Mouse (Mus musculus) spleen, embryonic (tissue): ENCODE data around the gene 4930412O13Rik.

ENCODE experiments used
- CTCF ChIA-PET: fragments of 350-600 bp; sonication (Branson Sonifier 250); formaldehyde crosslinking; loops from one replicate; lab custom pipeline; 2022; lab: Charles Lee

Gene 4930412O13Rik

DNA sequence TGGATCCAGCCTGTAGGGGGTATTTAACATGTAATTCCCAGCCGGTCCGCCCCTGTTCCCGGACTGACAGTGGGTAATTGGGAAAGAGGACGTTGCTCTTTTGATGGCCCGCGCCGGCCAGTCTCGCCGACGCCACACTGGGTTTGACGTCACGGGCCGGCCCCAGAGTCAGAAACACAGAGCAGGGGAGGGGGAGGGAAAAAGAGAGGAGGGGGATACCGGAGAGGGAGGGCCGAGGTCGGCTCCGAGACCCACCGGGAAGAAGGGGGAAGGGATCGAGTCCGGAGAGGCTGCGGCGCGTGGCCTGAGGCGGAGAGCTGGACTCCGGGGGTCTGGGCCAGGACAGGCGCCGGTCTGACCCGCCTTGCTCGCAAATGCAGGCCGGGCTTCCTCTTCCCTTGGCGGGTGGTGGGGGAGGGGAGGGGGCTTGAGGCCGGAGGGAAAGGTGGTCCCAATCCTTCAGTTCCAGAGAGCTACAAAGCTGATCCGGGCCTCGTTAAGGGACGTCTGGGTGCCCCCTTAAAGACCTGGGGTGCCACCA is at the start of gene 4930412O13Rik:
4930412O13Rik (plus strand) TSS at position 202 of the 541 bp plus-strand sequence.
- CTCF ChIA-PET: no interaction called here

DNA sequence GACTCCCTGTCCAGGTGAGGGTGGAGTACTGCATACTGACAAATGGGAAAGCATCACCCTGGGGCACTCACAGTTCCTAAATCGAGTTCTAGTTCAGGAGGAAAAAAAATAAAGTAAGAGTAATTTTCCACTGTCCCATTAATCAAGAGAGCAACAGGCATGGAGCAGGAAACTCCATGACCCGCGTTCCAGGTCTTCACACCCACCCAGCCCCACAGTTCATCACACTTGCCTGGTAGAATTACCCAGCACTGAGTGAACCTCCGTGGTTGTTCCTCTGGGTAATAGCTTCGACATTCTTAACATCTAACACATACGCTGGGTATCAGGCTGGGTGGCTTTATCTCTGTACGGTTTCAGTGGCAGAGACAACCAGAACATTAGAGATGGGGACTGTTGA is 47.3 kb upstream of the 4930412O13Rik start:
- CTCF ChIA-PET: no interaction called here

DNA sequence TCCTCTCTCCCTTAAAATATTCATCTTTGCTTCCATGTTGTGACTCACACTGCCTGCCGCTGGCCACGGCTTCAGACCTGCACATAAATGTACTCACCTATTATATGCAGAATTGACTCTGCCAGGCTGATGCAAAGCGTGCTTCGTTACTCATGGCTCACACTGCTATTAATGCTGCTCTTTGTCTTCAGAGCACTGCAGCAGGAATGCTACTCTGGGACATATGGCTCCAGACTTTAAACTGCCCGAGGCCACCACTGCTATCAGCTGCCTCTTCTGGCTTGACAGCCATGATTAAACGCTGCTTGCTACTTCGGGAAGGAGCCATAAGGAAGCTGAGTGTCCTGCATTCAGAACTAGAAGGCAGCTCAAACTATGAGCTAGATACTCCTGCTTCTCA is 45.9 kb upstream of the 4930412O13Rik start:
- CTCF ChIA-PET: no interaction called here

DNA sequence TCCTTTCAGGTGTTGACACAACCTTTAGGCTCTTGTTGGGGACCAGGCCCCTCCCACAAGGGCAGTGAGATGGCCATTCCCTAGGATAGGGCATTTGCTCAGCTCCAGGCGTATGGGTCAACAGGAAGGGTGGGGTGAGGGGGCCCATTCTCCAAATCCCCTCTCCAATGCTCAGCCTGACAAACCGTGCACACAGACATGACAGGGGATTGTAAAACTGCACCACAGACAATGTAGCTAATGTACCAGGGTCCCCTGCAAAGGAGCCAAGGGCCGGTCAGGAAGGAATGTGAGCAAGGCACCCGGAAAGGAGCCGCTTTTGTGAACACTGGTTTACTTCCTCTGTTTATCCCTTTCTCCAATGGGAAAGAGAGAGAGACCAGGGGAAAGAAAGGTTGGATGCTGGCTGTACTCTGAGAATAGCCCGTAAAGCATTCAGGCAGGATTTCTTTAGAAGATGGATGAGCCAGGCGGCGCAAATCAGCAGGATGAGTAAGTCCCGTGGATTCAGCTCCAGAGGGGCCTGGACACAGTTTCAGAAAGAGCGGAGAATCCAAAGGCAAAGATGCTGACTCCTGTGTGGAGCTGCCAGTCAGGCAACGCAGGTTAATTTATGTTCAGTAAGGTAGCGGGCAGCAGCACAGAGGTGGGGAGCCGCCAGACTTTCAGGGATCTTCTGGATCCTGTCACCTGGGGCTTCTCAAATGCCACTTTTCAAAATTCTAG is 28.0 kb upstream of the 4930412O13Rik start:
- CTCF ChIA-PET: no interaction called here

DNA sequence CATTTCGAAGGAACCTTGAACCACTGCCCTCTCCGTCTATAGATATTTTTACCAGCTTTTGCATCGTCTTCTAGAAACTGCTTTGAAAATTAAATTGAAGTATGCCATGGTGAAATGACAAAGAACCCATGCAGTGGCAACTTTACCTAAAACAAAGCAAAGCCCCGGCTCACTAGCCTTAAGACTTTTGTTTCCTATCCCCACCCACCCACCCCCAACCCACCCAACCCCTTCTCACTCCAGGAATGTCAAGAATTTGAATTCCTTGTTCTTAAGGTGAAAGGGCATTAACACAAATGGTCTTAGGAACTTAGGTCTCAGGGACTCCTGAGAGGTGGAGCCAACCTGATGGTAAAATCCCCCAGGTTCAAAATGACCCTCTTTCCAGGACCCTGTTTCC is 25.2 kb upstream of the 4930412O13Rik start:
- CTCF ChIA-PET: no interaction called here

DNA sequence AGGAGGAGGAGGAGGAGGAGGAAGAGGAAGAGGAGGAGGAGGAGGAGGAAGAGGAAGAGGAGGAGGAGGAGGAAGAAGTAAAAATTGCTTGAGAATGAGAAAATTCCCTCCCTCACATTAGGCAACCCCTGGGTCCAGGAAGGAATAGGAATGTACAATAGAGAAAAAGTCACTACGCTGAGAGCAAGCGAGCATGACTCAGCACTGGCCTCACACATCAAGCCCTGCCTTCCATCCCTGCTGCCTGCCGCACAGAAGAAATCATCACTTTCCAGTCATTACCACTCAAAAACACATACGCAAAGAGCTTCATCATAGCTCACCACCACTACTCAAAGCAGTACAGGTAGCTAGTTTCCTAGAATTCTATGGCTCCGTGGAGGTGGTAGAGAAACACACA is 20.4 kb upstream of the 4930412O13Rik start:
- CTCF ChIA-PET: no interaction called here

DNA sequence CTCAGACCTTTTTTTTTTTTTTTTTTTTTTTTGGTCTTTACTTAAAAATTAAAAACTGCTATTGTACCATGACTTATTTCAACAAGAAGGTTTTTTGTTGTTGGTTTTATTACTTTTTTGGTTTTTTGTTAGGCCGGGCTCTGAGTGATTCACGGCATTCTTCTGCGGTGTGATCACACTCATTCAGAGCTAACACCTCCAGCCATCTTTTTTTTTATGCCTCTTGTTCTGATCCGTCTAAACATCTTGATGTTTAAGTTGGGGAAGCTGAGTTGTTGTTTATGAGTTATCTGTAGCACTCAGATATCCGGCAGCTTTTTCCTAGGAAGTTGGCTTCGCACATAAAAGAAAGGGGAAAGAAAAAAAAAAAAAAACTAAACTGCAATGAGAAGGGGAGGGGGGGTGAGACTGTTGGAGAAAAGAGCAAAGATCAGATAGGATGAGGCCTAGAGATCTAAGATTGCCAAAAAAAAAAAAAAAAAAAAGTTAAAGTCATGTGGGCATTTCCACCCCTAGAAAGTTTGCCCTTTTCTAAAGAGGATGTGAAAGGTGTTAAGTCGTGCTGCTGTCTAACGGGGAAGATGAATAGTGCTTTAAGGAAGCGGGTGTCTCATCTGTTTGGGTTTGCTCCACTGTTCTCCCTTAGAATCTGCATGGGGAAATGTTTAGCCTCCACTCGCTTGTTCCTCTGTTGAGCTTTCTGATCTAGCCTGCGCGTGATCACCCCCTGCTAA is 13.8 kb upstream of the 4930412O13Rik start:
- CTCF ChIA-PET: interaction anchor here (0.7 kb wide), 1 partner anchor 12 kb away, joined by 5 read pairs; no protein-coding TSS in a partner anchor

DNA sequence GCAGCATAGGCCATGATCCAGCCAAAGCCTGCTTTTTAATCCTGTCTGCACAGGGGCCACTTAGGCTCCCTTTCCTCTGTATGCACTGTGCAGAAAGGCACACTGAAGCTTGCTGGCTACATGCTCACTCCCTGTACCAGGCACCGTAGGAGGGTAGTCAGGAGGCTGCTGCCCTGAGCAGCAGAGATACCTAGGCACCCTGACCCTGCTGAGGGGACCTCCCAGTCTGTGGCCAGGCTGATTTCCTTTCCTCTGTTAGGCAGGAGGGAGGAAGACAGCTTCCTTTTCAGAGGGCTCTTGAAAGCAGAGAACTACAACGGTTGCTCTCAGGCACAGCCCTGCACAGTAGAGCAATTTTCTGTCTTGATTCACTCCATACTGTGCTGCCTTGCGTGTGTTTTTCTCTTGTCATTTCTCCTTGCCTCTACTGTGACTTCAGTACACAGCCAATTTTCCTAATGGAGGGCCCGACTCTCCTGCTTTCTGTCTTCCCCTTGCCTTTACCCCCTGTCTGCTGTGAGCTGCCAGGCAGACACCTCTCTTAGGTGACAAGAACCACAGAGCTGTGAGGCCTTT is 9.8 kb upstream of the 4930412O13Rik start:
- CTCF ChIA-PET: interaction anchor here (0.7 kb wide), 1 partner anchor 44 kb away, joined by 7 read pairs; no protein-coding TSS in a partner anchor

DNA sequence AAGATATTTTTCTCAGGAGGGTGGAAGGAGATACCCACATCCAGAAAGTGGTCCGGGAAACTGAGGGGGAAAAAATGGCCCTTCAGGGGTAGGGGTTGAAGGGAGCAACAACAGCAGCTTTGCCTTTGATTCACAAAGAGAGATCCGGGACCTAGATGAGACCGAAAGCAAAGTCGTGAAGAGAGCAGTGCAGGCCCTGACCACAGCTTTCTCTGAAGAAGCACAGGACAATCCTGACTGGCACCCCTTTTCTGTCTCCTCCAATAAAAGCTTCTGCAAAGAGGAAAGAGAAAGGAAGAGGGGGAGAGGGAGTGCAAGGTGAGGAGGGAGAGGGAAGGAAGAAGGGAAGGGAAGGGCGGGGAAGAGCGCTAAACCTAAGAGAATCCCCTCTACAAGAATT is 9.3 kb upstream of the 4930412O13Rik start:
- CTCF ChIA-PET: interaction anchor here (0.7 kb wide), 1 partner anchor 44 kb away, joined by 7 read pairs; no protein-coding TSS in a partner anchor

DNA sequence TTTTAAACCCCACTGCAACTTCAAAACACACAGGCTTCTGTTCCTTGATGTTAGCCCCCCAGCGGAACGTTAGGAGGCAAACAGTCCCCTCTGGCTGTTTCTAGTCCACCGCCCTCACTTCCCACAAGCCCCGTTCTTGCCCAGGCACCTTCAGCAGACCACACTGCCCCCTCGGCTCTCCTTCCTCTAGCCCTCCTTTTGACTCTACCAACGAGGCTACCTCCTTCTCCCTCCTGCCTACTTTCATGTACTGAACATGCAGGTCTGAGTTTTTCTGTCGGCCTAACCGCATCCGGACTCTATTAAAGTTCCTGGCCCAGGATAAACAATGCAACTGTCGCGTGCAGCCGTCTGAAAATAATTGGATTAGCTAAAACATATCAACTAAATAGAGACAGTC is 8.4 kb upstream of the 4930412O13Rik start:
- CTCF ChIA-PET: no interaction called here

DNA sequence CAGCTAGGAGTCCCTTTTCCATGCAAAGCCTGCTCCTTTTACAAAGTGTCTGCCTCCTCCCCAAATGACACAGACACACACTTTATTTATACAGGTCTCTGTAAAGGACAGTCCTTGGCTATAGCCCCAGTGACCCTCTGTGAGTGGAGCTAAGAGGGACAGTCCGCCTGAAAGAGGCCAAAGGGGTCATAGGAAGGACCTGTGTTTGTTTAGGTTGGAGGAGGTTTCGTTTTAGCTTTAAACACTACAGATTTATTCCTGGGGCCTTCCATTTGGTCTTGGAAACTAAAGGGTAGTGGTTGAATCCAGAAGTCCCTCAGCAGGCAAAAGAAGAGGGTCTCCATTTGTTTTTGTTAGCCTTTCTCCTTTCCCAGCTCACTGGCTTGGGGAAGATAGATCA is 7.3 kb upstream of the 4930412O13Rik start:
- CTCF ChIA-PET: no interaction called here

DNA sequence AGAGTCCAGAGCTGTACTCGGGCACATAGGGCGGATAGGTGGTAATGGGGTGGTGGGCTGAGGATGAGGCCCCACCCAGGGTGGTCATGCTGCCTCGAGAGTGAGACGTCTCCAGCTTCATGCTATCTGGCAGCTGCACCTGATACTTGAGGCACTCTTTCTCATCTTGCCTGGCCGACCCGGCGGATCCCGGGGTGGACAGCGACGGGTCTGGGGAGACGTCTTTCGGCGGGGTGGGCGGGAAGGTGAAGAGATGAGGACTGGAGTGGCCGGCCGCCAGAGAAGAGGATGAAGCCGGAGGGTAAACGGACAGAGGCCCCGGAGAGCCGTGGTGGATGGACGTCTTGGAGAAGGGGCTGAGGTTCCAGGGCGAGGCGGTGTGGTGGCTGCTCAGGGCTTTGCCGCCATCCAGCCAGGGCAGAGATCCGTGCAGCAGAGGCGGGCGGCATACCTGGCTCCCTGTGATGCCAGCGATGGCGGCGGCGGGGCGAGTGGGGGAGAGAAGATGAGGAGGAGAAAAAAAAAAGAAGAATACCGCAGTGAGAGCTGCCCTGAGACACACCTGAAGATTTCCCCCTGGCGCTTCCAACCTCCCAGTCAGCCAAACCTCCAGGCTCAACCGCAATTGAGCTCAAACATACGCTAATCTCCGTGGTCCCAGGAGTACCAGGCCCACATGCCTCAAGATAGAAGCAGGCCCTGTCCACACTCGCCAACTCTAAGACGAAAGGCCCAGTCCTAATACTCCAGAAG is 6.4 kb upstream of the 4930412O13Rik start:
- CTCF ChIA-PET: no interaction called here

DNA sequence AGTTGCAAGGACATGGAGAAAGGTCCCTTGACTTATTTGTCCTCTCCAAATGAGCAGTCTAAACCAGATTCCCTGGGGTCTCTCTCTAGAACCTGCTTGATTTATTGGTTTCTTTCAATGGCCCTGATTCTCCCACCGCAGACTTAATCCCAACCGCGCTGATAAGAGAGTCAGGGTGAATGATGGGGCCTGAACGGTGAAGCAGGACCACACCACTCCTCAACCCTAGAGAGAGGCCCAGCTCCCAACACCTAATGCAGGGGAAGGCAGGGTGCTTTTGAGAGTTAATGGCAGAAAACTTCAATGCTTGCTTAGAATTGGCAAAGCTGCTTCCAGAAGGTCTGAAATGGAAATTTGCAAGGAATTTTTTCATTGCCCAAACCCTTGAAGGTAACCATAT is 5.8 kb upstream of the 4930412O13Rik start:
- CTCF ChIA-PET: no interaction called here

DNA sequence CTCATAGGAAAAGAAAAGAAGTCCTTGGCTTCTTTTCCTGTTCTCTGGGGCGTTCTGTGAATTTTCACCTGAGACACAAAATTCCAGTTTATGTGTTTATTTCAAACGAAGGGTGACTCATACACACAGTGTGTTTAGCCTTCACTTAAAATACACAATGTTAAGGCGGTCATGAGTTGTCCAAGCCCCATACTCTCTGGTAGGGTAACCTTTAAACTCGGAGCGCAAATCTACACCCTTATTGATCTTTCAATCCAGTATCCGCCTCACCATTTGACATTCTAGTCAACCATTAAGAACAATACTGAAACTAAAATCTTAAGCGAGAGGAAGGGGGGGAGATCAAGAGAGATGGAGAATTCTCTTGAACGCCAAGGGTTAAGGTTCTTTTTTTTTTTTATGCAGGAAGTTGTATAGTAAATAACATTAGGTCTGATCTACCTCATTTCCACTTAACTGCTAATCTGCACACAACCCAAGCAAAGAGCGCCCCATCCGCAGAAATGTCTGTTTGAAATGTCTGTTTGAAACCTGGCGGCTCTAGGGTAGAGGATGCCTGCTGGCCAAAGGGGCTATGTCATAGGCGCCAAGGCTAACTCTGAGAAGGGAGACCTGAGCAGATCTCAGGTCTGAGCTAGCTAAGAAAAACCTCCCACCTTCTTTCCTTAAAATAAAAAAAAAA is 5.2 kb upstream of the 4930412O13Rik start:
- CTCF ChIA-PET: no interaction called here

DNA sequence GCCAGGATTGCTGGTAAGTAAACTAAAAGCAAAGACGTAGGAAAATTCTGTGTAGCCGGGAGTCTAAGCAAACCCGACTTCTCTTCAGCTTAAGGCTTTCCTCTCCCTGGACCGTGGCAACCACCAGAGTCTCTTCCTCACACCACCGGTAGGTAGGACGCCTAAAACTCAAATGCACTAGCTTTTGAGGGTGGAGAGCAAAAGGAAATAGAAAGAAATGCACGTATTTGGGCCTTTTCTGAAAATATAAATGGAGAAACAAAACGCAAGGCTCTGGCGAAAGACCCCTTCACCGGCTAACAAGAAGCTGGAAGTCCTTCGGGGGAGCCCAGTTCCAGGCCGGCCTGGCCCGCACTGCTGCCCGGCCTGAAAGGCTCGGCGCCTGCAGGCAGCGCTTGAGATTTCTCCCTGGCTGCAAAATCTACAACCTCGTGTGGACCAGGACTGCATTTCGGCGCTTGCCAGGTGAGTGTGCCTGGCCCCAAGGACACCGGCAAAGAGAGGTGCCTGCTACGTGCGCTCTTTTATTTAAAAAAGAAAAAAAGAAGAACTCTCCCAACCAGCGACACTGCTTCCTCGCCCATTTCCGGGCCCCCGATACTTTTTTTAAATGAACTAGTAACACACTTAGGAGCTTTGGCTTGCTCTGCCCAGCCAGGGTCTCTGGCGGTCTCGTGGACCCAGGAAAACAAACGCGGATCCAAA is 4.3 kb upstream of the 4930412O13Rik start:
- CTCF ChIA-PET: interaction anchor here (0.7 kb wide), 1 partner anchor 51 kb away, joined by 3 read pairs; no protein-coding TSS in a partner anchor

DNA sequence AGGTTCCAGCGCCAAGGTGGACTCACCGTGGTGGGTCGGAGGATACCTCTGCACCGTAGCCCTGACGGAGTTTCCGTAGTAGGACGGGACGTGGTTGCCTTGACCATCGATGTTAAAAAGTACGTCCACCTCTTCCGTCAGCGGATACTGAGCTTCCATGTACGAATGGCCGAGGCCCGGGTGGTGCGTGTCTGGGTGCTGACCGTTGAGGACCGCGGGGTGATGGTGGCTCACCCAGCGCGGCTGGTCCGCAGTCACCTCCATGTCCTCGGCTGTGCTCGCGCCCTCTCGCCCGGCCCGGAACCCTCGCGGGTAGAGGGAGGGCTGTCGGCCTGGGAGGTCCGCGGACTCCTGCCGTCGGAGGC is 3.7 kb upstream of the 4930412O13Rik start:
- CTCF ChIA-PET: interaction anchor here (0.7 kb wide), 1 partner anchor 52 kb away, joined by 3 read pairs; no protein-coding TSS in a partner anchor

DNA sequence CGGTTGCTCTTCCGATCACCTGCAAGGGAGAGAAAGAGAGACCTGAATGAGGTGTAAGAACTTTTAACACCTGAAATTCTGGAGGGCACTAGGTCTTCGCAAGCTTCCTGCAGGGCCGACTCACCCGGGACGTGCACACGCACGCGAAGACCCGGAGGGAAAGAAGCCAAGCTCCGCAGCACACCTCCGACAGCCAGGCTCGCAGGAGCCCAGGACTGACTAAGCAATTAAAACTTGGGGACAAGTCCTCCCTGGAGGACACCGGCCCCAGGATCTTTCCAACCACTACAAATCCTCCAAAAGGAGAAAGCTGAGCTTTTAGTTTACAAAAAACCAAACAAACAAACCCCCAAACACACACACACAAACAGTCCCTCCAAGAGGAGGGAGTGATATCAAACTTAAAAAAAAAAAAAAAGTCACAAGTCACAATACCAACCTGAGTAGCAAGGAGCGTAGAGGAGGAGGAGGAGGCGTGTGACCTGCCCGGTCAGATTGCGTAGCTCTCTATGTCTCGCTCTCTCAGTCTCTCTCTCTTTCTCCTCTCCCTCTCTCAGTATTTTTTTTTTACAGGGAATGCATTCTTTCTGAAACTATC is 3.0 kb upstream of the 4930412O13Rik start:
- CTCF ChIA-PET: interaction anchor here (0.6 kb wide), 1 partner anchor 16 kb away, joined by 3 read pairs; no protein-coding TSS in a partner anchor

DNA sequence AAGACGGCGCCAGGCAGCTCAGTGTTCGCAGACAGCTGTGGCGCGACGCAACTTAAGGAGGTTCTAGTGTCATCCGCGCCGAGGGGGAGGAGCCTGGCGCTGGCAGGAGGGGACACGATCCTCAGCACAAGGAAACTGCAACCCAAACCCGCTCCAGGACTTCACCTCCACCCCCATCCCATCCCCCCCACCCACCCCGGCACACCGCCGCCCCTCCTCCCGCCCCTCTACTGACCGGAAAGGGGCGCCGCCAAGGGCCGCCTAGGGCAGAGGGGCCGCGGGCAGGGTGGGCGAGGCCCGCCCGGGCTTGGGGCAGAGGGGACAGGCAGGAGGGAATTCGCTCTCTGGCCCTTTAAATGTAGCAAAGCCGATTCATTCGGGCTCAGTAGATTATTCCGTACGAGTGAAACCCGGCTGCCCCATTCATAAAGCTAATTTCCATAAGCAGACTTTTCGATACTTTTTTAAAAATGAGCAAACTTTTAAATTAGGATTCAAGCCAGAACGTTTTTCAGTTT is 2.4 kb upstream of the 4930412O13Rik start:
- CTCF ChIA-PET: interaction anchor here (0.6 kb wide), 1 partner anchor 15 kb away, joined by 3 read pairs; no protein-coding TSS in a partner anchor

DNA sequence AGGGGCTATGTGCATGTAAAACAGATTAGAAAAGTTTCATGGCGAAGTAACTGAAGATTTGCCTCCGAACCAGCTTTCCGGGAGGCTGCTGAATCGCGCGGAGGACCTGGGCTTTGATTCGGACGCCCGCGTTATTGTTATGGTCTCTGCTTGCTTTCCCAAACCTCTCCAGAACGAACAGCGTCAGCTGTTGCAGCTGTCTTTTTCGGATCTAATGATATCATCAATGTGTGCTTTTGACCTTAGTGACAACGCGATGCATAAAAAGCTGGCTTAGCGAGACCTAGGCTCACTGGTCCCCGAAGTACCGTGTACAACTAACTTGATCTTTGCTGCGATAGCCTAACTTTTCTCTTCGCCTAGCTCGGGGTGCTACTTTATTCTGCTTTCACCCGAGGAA is 2.0 kb upstream of the 4930412O13Rik start:
- CTCF ChIA-PET: interaction anchor here (0.6 kb wide), 1 partner anchor 13 kb away, joined by 5 read pairs; no protein-coding TSS in a partner anchor
